Mouse (Mus musculus) left cerebral cortex, postnatal 4 days (tissue): ENCODE data around the gene Susd6. TPM values are rescaled to one million over a fixed set of nuclear protein-coding genes. Genes with fewer than 3 reads are reported as not detected.

ENCODE experiments used
- DNase-seq: peaks from one replicate; pipeline ENCODE4 v3.0.0-alpha.2; 2022
- intact Hi-C: fragments of 180-260 bp; cut with DNase I; formaldehyde crosslinking; loops from one replicate; pipeline ENCODE4 v1.15.1; 2025
- total RNA-seq, 2 experiments: library from RNA; stranded (reverse); gene quantifications; 2 replicates each; pipeline ENCODE4 v1.2.3; 2021

The Susd6 gene
- total RNA-seq, 2 experiments from 2014 or later, result 19.6 to 21.4 TPM

DNA sequence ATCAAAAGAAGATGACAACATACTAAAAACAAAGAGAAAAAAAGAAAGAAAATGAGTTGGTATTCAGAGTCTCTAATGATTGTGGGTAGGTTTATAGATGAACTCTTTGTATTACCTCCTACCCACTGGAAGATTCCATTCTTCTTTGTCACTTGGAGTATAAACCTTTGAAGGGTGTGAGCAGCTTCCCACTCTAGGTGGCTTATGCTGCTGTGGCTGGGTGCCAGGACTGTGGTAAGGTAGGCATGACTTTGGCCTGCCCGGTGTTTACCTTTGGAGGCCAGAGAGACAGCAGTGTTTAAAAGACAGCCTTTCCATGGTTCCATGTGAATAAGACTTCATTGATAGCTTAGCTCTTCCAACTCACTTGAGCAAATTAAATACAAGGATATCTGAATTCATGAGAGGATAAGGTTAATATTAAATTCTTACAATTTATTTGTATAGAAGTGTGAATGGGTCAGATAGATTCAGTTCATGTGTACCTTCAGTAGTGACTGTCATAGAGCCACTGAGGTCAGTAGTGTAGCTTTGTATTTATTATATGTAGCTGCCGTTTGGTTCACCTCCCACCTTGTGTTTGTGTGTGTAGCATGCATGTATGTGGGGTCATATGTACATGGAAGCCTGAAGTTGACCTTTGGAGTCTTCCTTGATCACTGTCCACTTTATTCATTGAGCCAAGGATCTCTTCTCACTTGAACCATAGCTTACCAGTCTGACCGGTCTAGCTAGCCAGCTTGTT is 44.0 kb downstream of the Susd6 start:
- no peak for DNase-seq

DNA sequence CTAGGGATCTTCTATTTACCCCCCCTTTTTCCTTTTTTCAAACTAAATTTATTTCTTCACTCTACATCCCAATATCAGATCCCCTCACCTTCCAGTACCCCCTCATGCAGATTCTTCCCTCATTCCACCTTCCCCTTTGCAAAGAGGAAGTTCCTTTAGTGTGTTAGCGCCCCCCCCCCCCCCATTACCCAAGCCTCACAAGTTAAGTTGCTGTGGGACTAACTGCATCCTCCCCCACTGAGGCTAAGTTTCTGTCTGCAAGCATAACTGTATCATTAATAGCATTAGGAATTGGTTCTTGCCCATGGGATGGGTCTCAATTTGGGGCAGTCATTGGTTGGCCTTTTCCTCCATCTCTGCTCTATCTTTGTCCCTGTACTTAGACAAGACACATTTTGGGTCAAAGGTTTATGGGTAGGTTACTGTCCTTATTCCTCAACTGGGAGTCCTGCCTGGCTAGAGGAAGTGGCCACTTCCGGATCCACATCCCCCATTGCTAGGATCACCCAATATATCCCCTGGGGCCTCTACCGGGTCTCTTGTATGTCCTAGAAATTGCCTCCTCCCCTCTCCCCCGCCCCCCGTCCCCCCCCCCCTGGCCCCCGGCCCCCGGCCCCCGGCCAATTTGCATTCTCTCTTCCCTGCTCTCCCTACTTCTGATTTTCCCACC is 44.7 kb downstream of the Susd6 start:
- DNase-seq, result no peak
- intact Hi-C loops, result no loop called here

More for the DNA sequence above, 44.0 kb downstream of the Susd6 start:
- intact Hi-C loops, result no loop called here

DNA sequence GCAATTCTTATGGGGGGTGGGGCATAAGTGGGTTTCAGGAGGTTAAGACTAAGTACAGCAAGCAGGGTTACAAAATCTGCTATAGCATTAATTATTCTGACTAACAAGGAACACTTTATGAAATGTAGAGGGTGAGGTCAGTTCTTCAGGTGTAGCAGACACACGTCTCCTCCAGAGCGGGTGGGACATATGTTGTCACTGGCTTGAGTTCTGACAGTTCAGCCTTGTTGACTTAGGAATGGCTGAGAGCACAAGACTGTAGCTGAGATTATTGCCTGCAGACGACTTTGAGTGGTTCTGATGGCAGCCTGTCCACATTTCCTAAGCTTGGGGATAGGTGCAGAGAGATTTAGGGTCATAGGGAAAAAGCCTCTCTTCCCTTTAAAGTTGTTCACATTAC is 47.3 kb downstream of the Susd6 start:
- intact Hi-C loops, result no loop called here
- DNase-seq, result no peak

DNA sequence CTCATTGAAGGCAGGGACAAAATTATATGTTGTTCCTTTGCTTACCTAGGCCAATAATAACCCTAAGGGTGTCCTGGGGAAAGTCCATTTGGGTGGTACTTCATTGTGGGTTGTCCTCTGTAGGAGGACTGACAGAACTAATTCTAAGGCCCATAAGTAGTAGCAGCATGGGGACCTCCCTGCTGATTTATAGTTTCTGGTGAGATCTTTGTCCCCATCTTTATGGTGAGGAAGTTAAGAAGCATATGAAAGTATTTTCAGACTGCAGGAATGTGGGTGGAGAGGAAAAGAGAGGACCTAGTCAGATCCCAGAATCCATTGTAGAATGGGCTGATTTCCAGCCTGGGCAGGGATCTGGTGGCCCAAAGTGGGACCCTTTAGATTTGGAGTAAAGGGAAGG is 48.0 kb downstream of the Susd6 start:
- intact Hi-C loops, result no loop called here
- DNase-seq, result no peak

DNA sequence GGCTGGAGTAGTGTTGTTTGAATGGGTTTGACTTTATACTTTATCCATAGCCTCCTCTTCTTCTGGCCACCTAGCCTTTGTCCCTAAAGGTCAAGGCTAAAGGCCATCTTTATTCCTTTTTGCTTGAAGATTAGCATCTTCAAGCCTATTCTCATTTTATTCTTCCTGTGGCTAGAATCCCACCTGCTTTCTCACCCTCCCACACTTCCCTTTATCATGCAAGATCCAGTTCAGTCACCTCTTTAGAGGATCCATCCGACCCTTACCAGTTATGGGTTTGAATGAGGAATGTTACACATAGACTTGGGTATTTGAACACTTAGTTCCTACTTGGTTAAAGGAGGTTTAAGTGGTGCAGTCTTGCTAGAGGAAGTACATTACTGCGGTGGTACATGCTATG is 48.5 kb downstream of the Susd6 start:
- DNase-seq, result no peak
- intact Hi-C loops, result no loop called here

DNA sequence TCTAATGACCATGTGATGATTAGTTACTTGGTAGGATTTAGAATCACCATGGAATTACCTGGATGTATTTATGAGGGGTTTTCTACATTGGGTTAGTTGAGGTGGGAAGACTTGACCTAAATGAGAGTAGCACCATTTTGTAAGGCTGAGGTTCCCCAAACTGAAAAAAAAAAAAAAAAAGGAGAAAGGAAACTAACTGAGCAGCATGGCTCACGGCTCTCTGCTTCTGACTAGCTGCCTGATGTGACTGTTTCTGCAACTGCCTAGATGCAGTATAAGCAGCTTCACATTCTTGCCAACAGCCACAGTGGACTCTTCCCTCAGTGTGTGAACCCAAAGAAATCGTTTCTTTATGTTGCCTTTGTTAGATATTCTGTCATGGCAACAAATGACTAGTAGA is 49.3 kb downstream of the Susd6 start:
- intact Hi-C loops, result no loop called here

DNA sequence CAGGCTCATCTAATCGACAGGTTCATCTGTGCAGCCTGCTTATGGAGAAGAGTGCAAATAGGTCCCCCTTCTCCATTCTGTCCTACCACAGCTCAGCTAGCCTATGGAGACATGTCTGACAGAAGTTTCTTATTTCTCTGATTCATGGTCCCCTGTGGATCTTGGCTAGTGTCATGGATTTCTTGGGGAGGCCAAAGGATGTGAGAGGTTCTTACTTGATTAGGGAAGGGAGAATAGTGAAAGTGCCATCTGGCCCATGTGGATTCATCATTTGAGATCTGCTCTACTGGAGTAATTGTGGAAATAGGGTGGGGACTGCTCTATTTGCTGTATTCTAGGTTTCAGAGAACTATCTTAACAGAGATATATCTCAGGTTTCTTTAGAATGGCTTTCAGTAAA is 51.3 kb downstream of the Susd6 start:
- intact Hi-C loops, result no loop called here
- DNase-seq, result no peak

More for the DNA sequence above, 49.3 kb downstream of the Susd6 start:
- no peak for DNase-seq

DNA sequence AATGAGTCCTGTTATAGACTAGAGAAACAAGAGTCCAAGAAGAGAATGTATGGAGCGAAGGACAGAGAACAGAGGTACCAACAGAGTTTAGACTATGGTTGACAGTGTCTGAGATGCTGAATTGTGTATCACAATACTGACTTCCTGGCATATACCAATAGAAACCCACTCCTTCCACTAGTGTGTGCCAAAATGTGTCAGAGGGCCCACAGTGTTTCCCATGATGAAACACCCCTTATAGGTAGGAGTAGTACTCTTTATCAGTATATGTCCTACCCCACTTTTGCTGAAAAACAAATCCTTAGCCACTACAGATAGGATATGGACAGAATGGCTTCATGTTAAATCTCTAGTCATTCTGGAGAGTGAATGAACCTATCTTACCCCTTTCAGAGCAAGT is 52.3 kb downstream of the Susd6 start:
- intact Hi-C loops, result no loop called here

DNA sequence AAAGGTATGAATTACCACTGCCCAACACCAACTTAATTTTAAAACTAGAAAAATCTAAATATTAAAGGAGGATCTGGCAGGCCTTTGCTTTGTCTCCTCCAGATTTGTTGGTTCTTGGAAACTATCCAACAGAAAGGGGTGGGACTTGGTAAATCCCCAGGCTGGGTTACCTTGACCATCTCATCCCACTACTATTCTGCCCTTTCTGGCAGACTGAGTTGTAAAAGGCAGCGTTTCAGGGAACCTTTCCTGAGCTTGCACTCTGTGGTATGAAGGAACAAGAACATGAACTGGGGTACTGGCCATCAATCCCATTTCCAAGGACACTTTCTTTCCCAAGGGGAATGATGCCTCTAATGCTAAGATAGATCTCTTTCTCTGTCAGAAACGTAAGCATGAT is 52.9 kb downstream of the Susd6 start:
- intact Hi-C loops, result no loop called here
- DNase-seq, result no peak

More for the DNA sequence above, 52.3 kb downstream of the Susd6 start:
- no peak for DNase-seq

DNA sequence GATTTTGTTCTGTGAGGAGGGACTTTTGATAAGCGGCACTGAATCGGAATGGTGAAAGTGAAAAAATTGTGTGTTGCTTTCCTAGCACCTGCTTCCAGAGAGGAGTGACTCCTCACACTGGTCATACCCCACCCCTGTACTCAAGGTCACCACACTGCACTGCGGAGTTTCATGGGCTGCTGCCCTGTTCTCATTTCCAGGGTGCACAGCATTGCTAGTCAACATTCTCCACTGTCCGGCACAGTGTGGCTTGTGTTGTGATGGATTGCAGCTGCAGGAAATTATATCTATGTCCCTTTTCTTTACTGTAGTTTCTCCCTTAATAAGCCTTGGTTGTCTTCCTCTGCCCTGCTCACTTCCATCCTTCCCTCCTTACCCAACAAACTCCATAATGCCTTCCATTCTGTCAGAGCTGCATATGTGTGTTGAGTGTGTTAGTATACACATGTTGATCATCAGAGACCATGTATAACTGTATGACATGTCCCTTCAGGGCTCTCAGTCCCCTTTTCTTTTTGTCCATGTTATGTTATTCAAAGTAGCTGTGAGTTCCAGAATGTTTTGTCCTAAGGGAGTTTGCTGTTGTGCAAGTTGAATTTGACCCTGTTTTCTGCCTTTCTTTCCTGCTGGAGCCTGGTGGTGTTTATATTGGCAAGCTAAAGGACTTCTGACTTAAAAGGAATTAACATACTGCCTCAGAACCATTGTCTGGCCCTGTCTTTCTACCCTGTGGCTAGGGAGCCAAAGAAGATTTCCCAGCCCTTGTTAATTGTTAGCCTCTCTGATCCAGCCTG is 53.5 kb downstream of the Susd6 start:
- intact Hi-C loops, result no loop called here

DNA sequence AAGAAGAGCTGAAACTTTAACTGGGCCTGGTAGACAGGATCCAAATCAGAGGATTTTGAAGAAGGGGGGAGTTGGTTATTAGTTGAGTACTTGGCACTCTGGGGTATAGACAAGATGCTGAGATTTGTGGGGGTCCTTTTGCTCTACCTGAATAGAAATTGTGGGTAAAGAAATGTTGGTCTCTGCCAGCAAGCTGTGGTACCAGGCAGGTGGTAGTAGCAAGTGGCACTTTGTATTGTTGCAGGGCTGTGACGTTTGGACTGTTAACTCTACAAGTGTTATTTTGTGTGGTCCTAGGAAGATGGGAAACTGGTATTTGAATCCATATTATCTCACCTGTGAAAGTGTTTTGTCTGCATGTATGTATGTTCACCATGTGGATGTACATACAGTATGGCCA is 55.6 kb downstream of the Susd6 start:
- no peak for DNase-seq
- intact Hi-C loops, result no loop called here

More for the DNA sequence above, 53.5 kb downstream of the Susd6 start:
- DNase-seq, result no peak

DNA sequence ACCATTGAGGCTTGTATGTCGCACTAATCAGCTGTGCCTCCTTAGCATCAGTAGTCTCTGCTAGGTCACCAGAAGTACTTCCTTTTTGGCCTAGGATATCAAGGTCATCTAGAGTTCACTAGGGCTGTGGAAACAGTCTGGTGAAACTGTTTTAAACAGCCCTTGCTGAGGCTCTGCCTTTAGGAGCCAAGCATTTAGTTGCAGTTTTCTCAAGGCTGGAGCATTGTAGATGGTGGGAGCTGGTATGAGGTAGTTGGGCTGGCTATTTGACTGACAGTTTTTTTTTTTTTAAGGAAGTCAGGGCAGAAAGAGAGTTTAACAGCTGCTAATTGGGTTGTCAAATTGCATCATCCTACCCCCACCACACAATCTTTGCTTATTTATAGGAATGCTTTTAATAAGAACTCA is 56.6 kb downstream of the Susd6 start:
- intact Hi-C loops, result no loop called here
- DNase-seq, result no peak

DNA sequence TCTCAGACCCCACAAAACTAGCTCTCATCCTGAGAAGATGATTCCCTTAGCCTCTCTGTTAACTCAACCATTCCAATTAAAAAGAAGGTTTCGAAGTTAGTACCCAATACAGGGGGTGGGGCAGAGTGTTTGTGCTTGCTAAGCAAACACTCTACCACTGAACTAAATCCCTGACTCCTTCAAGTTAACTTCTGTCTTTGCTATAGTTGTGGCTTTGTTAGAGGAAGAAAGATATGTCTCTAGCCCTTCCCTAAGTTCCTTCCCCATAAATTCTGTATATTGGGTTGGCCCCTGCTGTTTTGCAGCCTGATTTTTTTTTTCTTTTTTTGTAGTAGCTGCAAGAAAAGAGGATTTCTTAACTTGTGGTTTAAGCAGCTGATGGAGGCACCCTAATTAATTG is 61.7 kb downstream of the Susd6 start:
- intact Hi-C loops, result no loop called here
- DNase-seq, result no peak

DNA sequence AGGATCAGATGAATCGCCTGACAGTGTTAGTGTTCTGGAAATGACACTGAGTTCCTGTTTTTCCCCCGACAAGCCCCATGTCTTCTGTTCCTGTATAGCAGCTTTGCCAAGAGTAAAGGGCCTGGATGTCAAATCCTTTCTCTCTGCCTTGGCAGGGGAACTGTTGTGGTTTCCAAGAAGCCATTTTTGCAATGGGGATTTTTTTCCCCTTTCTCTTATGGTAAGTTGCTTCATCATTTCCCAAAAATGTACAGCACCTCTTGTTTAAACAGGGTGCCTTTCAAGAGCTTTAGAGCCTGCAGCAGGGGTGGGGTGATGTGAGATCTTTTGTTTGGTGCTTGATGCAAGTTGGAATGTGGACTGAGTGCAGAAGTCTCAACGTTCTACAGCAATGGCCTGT is 63.4 kb downstream of the Susd6 start:
- no peak for DNase-seq
- intact Hi-C loops, result no loop called here

DNA sequence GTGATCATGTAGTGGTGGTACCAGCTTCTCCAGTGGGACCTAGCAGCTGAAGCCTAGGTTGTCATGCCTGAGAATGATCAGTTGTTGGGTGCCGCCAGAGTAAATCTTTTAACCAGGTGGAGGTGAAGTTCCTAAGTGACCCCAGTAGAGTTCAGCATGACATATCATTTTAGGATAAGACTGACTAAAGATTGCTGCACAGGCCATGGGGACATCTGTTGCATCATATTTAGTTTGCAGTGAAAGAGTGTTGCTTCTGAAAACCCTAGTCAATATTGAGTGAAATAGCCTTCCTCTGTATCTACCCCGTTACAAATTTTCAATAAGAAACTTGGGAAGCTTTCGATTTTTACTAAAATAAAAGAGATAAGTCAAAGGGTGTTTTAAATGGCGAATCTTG is 64.4 kb downstream of the Susd6 start:
- intact Hi-C loops, result no loop called here

DNA sequence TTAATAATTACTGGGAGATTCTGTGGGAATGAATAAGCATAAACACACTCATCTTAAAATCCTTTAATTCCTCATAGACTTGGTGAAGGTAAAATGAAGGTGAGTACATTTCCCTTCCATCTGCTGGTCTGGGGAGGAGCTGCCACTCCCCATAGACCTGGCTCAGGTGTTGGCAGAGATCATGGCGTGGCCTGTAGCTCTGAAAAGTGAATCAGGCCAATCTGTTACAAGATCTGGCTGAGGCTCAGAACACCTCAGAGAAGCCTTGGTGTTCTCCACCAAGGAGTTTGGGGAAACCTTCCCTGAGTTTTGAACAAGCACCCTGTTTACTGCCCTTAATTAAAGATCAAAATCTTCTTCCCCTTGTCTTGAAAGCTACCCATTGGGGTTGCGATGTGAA is 64.8 kb downstream of the Susd6 start:
- intact Hi-C loops, result no loop called here
- no peak for DNase-seq

More for the DNA sequence above, 64.4 kb downstream of the Susd6 start:
- no peak for DNase-seq

DNA sequence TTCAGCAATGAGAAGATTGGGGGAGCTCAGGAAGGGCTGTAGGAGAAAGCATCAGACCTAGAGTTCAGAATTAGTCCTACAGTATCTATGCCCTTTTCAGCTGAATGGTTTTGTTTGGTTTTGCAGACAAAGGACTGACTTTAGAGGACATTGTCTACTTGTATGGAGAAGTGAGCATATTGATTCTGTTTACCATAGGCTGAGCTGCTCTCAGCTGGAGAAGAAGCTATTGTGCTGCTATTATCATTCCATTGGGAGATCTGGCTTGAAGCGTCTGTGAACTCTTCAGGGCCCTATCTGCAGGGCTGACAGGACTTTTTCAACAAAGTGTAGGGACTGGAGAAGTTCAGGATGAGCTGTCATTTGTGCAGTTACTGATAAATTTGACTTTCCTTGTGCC is 65.3 kb downstream of the Susd6 start:
- no peak for DNase-seq
- intact Hi-C loops, result no loop called here

DNA sequence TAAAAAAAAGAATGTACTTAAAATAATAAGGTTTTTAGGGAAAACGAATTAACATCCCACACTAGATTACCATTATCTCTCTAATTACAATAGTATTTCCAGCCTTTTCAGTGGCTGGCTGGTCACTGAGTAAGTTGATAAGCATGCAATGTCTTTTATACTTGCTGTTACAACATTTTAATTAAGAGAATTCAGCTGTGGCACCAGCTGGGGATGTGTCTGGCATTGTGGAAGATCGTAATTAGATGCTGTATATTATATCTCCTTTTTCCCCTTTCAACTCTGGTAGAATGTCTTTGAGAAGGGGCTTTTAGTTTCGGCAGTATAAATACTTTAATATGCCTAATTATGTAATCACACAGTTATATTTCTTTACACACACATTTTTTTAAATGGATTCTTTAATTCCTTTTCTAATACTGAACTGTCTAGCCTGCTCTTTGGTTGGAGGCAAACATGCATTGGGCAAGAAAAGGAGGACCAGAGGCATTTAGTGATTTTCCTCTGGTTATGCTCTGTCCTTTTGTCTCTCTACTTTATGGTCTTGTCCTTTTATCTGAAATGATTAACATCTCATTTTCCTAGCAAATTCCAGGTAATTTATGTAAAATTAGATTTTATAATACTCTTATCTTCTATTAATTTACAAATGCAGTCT is 67.5 kb downstream of the Susd6 start:
- intact Hi-C loops, result no loop called here
- DNase-seq, result no peak

DNA sequence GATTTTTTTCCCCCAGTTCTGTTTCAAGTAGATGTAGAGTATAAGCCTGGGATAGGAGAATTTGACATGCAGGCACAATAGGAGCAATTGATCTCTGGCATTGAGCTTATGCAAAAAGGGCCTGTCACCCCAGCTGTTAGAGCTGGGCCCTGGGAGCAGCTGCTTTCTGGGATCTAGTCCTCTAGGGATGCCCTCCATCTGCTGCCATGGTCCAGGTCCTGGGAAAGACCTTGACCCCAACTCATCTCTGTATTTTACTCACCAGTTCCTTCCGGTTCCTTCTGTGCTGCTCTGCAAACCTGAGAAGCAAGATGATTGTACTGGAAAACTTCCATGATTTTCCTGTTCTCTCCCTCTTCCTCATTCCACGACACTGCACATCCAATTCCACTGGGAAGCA is 68.0 kb downstream of the Susd6 start:
- intact Hi-C loops, result no loop called here
- DNase-seq, result peak; percentile 37

DNA sequence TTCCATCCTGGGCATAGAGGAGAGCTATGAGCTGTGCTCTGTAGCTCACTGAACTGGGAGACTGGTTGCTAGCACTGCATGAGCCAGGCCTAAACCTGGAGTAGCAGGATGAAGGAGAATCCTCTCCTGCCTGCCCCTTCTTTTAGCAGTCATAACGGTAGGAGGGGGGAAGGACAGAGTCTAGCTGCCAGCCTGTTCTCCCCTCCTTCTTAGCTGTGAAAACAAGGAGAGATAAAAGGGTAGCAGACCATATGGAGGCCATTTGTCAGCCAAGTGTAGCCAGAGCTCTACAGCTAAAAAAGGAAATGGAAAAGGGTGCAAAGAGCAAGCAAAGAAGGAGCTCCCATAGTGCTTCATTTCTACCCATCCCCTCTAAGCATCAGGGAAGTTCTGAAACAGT is 71.6 kb downstream of the Susd6 start:
- DNase-seq, result no peak
- intact Hi-C loops, result no loop called here

DNA sequence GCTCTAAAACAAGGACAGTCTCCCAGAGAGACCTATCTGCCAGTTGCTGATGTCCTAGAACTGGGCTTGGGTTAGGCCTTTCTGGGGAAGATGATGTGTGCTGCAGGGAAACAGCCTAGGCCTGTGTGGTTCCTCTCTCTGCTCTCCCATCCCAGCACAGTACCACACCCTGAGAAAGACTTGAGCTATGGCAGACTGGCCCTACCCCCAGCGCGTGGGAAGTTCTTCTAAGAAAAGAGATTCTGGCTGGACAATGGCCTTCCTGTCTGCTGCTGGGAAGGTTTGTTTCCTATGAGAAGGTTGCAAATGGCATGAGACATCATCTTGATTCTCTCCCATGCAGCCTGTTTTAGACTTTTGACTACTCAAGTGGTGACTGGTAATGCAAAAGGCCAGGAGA is 73.1 kb downstream of the Susd6 start:
- intact Hi-C loops, result no loop called here
- no peak for DNase-seq
